Mouse (Mus musculus) erythroblast, embryonic 14.5 days (primary cell): ENCODE measurements around the gene Krt83.

Source experiments
- GATA1 ChIP-seq: IDR thresholded peaks from 2 replicates; pipeline ENCODE4 v1.6.1; 2012; ENCODE audit warnings: low read length, inconsistent platforms, mixed read lengths
- TAL1 ChIP-seq: IDR thresholded peaks from 3 replicates; pipeline ENCODE4 v1.6.1; 2012; ENCODE audit warnings: low read length, inconsistent platforms, mixed read lengths

GRCm38 (mm10) chr15:101479007-101479665 lies 12.2 kb downstream of the Krt83 start:
- TF ChIP-seq TAL1, result no peak
- TF ChIP-seq GATA1, result no peak
